Mouse (Mus musculus) CH12.LX (cell line): ENCODE measurements at regions not wholly inside any gene's neighbourhood (a gene's known extent, or its start where the extent isn't known, plus 50 kb on each side); places are given as distances from the start of the nearest gene placed in this dataset.

Source experiments
- DNase-seq: peaks from one replicate; pipeline ENCODE4 v3.0.0-alpha.2; 2013; ENCODE audit errors: extremely low read depth
- H3K27ac ChIP-seq: 2 replicates; pipeline ENCODE4 v1.5.1; 2012; ENCODE audit warnings: low read depth, mild to moderate bottlenecking, control low read depth, moderate library complexity; ENCODE audit not compliant: insufficient read depth
- H3K27me3 ChIP-seq: replicated peaks from 2 replicates; pipeline ENCODE3; 2012; ENCODE audit warnings: inconsistent platforms
- H3K36me3 ChIP-seq, 2 experiments: replicated peaks in 1 of 2; 2 replicates each; pipeline versions ENCODE3 to v1.6.1; 2012; ENCODE audit warnings: inconsistent platforms in 1 of 2, low read length in 1 of 2, mild to moderate bottlenecking in 1 of 2, mixed read lengths in 1 of 2, moderate library complexity in 1 of 2; ENCODE audit not compliant: control insufficient read depth in 1 of 2, insufficient read depth in 1 of 2
- H3K4me1 ChIP-seq, 2 experiments: 2 replicates each; pipeline ENCODE4 v1.6.1; 2012; ENCODE audit warnings: inconsistent platforms in 1 of 2, moderate library complexity in 1 of 2; ENCODE audit not compliant: insufficient read depth in 2 of 2, control insufficient read depth in 1 of 2
- H3K4me2 ChIP-seq: 2 replicates; pipeline ENCODE4 v1.6.1; 2012; ENCODE audit warnings: low read depth, mild to moderate bottlenecking, control low read depth; ENCODE audit not compliant: poor library complexity, insufficient read depth, severe bottlenecking
- H3K4me3 ChIP-seq, 3 experiments: fragments of 150-350 bp in 1 of 3; sonication (generic) in 1 of 3; replicated peaks in 1 of 3; 2 replicates each; pipeline versions ENCODE3 to v1.5.1; 2011 to 2012; ENCODE audit warnings: low read depth in 2 of 3, low read length in 2 of 3, mild to moderate bottlenecking in 2 of 3, moderate library complexity in 2 of 3, control low read depth in 1 of 3, improper control_type of control experiment in 1 of 3, inconsistent platforms in 1 of 3, mixed read lengths in 1 of 3; ENCODE audit not compliant: poor library complexity in 1 of 3
- H3K79me2 ChIP-seq: replicated peaks from 2 replicates; pipeline ENCODE4 v1.6.1; 2012; ENCODE audit warnings: mild to moderate bottlenecking, moderate library complexity; ENCODE audit not compliant: control insufficient read depth, poor library complexity, insufficient read depth, severe bottlenecking; ENCODE audit errors: extremely low read depth
- H3K9ac ChIP-seq: 2 replicates; pipeline ENCODE4 v1.6.1; 2012; ENCODE audit warnings: low read depth, mild to moderate bottlenecking, control low read depth, moderate library complexity; ENCODE audit not compliant: insufficient read depth
- H3K9me3 ChIP-seq: replicated peaks from 2 replicates; pipeline ENCODE3; 2012; ENCODE audit warnings: low read length, inconsistent platforms, mixed read lengths
- E2F4 ChIP-seq: IDR thresholded peaks from 2 replicates; pipeline ENCODE4 v1.6.1; 2011; ENCODE audit warnings: low read depth, low read length, improper control_type of control experiment; ENCODE audit not compliant: insufficient replicate concordance
- HCFC1 ChIP-seq: IDR thresholded peaks from 2 replicates; pipeline ENCODE4 v1.6.1; 2012; ENCODE audit warnings: low read depth, mild to moderate bottlenecking, inconsistent platforms, low read length, improper control_type of control experiment
- MAZ ChIP-seq: IDR thresholded peaks from 2 replicates; pipeline ENCODE4 v1.6.1; 2012; ENCODE audit warnings: low read depth, mild to moderate bottlenecking, inconsistent platforms, low read length, improper control_type of control experiment, moderate library complexity
- MEF2A ChIP-seq: IDR thresholded peaks from 2 replicates; pipeline ENCODE4 v1.6.1; 2014; ENCODE audit warnings: low read depth, mild to moderate bottlenecking, inconsistent platforms, low read length, improper control_type of control experiment, borderline replicate concordance
- MXI1 ChIP-seq: IDR thresholded peaks from 2 replicates; pipeline ENCODE4 v1.6.1; 2011; ENCODE audit warnings: mild to moderate bottlenecking, low read depth, low read length, improper control_type of control experiment
- NELFE ChIP-seq: IDR thresholded peaks from 2 replicates; pipeline ENCODE4 v1.6.1; 2011; ENCODE audit warnings: low read depth, low read length, improper control_type of control experiment
- PAX5 ChIP-seq: IDR thresholded peaks from 2 replicates; pipeline ENCODE4 v1.6.1; 2012; ENCODE audit warnings: low read length, inconsistent platforms, mixed read lengths
- POLR2AphosphoS2 ChIP-seq: IDR thresholded peaks from 2 replicates; pipeline ENCODE4 v1.6.1; 2011; ENCODE audit warnings: low read depth, low read length, improper control_type of control experiment
- RAD21 ChIP-seq: IDR thresholded peaks from 2 replicates; pipeline ENCODE4 v1.6.1; 2011; ENCODE audit warnings: low read depth, mild to moderate bottlenecking, low read length, improper control_type of control experiment, moderate library complexity
- RCOR1 ChIP-seq: conservative IDR thresholded peaks from 2 replicates; pipeline ENCODE4 v1.6.1; 2012; ENCODE audit warnings: low read depth, mild to moderate bottlenecking, inconsistent platforms, low read length, improper control_type of control experiment
- SMC3 ChIP-seq: IDR thresholded peaks from 2 replicates; pipeline ENCODE4 v1.6.1; 2011; ENCODE audit warnings: low read depth, low read length, improper control_type of control experiment
- UBTF ChIP-seq: IDR thresholded peaks from 2 replicates; pipeline ENCODE4 v1.6.1; 2012; ENCODE audit warnings: low read depth, mild to moderate bottlenecking, inconsistent platforms, low read length, improper control_type of control experiment, moderate library complexity
- USF2 ChIP-seq: conservative IDR thresholded peaks from 2 replicates; pipeline ENCODE4 v1.6.1; 2011; ENCODE audit warnings: low read depth, low read length, improper control_type of control experiment
- ZNF384 ChIP-seq: IDR thresholded peaks from 2 replicates; pipeline ENCODE4 v1.6.1; 2012; ENCODE audit warnings: low read depth, low read length, improper control_type of control experiment, inconsistent platforms
- dilution Hi-C: fragments of 300-500 bp; cut with MboI; formaldehyde crosslinking; loops from 2 replicates; pipeline ENCODE4 v1.14.3; 2020; ENCODE audit warnings: low sequenced_read_pairs; ENCODE audit not compliant: extremely low pct_unique_long_range_greater_than_20kb, extremely low pct_ligation_motif_present
- in situ Hi-C: fragments of 300-500 bp; cut with MboI; formaldehyde crosslinking; loops from 3 replicates; pipeline ENCODE4 v1.14.3; 2019; ENCODE audit warnings: low sequenced_read_pairs, low pct_ligation_motif_present, low pct_unique_long_range_greater_than_20kb, mixed read lengths

DNA sequence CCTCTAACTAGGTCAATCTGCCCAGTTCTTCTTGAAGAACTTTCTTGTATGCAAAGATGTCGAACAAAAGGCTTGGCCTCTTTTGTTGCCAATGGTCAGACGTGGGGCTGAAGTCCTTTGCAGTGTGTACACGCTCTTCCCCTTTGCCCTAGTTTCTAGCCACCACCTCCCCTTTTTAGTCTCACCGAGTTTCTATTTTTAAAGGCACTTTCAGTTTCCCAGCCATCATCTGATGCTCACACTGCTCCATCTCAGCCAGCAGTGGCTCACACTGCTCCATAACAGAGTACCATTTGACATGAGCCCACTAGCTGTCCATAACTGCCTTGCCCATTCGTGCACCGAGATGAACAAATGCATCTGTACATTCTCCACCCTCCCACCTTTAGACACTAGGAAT, 162.7 kb upstream of the Pou3f3 start:
- no peaks in the 10 kb centered on the region for H3K79me2 ChIP-seq
- no peaks in the 10 kb centered on the region for H3K4me1 ChIP-seq
- in situ Hi-C loops (no loop called here), dilution Hi-C loops (no loop called here)
- TF ChIP-seq RAD21 (no peak), RCOR1 (no peak), MEF2A (no peak), UBTF (no peak), MAZ (no peak), POLR2AphosphoS2 (no peak), ZNF384 (no peak), PAX5 (no peak)
- peaks cover 55% of the 10 kb centered on the region for H3K9me3 ChIP-seq
- H3K36me3 ChIP-seq: no peaks in the 10 kb centered on the region
- no peak overlapping the region for H3K9ac ChIP-seq
- H3K27ac ChIP-seq: no peak overlapping the region
- no peaks in the 10 kb centered on the region for H3K27me3 ChIP-seq
- DNase-seq: no peak
- H3K4me2 ChIP-seq: no peak overlapping the region
- H3K4me3 ChIP-seq: no peak overlapping the region

DNA sequence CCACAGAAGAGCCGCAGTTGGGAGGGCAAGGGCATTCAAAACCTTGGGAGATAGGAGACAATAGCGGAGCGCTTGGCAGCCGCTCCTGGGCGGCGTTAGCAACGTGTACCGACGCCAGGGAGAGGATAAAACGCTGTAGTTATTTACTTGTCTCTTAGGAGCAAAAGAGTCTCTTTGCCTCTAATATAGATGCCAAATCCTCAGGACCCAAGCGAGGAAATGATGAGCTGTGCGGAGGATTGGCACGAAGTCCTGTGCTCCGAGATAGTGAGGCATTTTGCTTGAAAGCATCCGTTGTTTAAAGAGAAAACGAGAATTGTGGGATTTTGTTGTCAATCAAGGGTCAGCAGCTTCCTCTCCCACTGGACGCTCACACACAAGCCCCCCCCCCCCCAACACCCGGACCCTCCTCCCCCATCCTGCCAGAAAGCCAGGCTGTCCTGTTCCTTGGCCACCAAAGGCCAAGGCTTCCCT, 156.5 kb upstream of the Pou3f3 start:
- DNase-seq: no peak
- no peak overlapping the region for H3K27ac ChIP-seq
- TF ChIP-seq PAX5 (no peak), MXI1 (no peak), USF2 (no peak), HCFC1 (no peak), NELFE (no peak), E2F4 (no peak), SMC3 (no peak)
- no peaks in the 10 kb centered on the region for H3K36me3 ChIP-seq
- peaks cover 63% of the 10 kb centered on the region for H3K9me3 ChIP-seq
- H3K4me1 ChIP-seq: no peaks in the 10 kb centered on the region
- dilution Hi-C loops (no loop called here), in situ Hi-C loops (no loop called here)
- H3K79me2 ChIP-seq: no peaks in the 10 kb centered on the region
- no peak overlapping the region for H3K4me2 ChIP-seq
- no peaks in the 10 kb centered on the region for H3K27me3 ChIP-seq
- H3K4me3 ChIP-seq: no peak overlapping the region
- H3K9ac ChIP-seq: no peak overlapping the region
